Mouse (Mus musculus) liver, embryonic 14.5 days (tissue): ENCODE measurements around the gene Ppp1r32. TPM values are rescaled to one million over a fixed set of nuclear protein-coding genes. Genes with fewer than 3 reads are reported as not detected.

Source experiments
- ATAC-seq: fragments of 200-750 bp; cut with Nextera tagmentation; 2 replicates; pipeline ENCODE4 v1.8.0; 2017; ENCODE audit warnings: moderate number of reproducible peaks, mild to moderate bottlenecking, moderate library complexity; ENCODE audit not compliant: insufficient read depth
- DNase-seq, 3 experiments: peaks; one replicate each; pipeline ENCODE4 v3.0.0-alpha.2; 2012 to 2013; ENCODE audit warnings: low read depth in 3 of 3, low spot score in 3 of 3
- H3K27ac ChIP-seq: fragments of 300-500 bp; sonication (generic); 2 replicates; pipeline ENCODE4 v1.5.1; 2014; ENCODE audit warnings: moderate library complexity, mild to moderate bottlenecking, control low read depth, inconsistent platforms
- H3K27me3 ChIP-seq: fragments of 300-500 bp; sonication (generic); 2 replicates; pipeline ENCODE4 v1.6.1; 2014; ENCODE audit warnings: mild to moderate bottlenecking, low read length, moderate library complexity; ENCODE audit not compliant: control insufficient read depth, insufficient read depth
- H3K36me3 ChIP-seq: fragments of 300-500 bp; sonication (generic); replicated peaks from 2 replicates; pipeline ENCODE4 v1.6.1; 2014; ENCODE audit warnings: low read depth; ENCODE audit not compliant: control insufficient read depth, insufficient read depth
- H3K4me1 ChIP-seq, 2 experiments: fragments of 200-500 bp in 1 of 2; fragments of 300-500 bp in 1 of 2; sonication (generic) in 1 of 2; replicated peaks; 2 replicates each; pipeline ENCODE4 v1.6.1; 2012 to 2014; ENCODE audit warnings: antibody characterized with exemption in 1 of 2, inconsistent platforms in 1 of 2, low read length in 1 of 2; ENCODE audit not compliant: control insufficient read depth in 2 of 2, insufficient read depth in 2 of 2
- H3K4me2 ChIP-seq: fragments of 300-500 bp; sonication (generic); 2 replicates; pipeline ENCODE4 v1.6.1; 2014; ENCODE audit warnings: low read depth, mild to moderate bottlenecking, control low read depth, moderate library complexity
- H3K4me3 ChIP-seq, 2 experiments: fragments of 200-500 bp in 1 of 2; fragments of 300-500 bp in 1 of 2; sonication (generic) in 1 of 2; 2 replicates each; pipeline ENCODE4 v1.5.1; 2012 to 2014; ENCODE audit warnings: low read depth in 2 of 2, low read length in 2 of 2, mild to moderate bottlenecking in 2 of 2, control low read depth in 1 of 2, inconsistent platforms in 1 of 2, moderate library complexity in 1 of 2; ENCODE audit not compliant: insufficient read depth in 1 of 2
- H3K9ac ChIP-seq: fragments of 300-500 bp; sonication (generic); replicated peaks from 2 replicates; pipeline ENCODE4 v1.6.1; 2014; ENCODE audit warnings: mild to moderate bottlenecking, control low read depth, moderate library complexity
- H3K9me3 ChIP-seq: fragments of 300-500 bp; sonication (generic); 2 replicates; pipeline ENCODE4 v1.6.1; 2016; ENCODE audit warnings: low read length, mixed read lengths; ENCODE audit not compliant: control insufficient read depth
- CTCF ChIP-seq: IDR thresholded peaks from 2 replicates; pipeline ENCODE4 v1.5.1; 2016; ENCODE audit warnings: antibody characterized with exemption, low read depth, control low read depth
- EP300 ChIP-seq: IDR thresholded peaks from 2 replicates; pipeline ENCODE4 v1.6.1; 2016; ENCODE audit warnings: antibody characterized with exemption, low read depth
- WGBS: fragments of 180-500 bp; shearing (Covaris S2); extraction: QIAGEN DNeasy Blood & Tissue Kit; methylation state at CpG from one replicate; pipeline ENCODE4 v1.1.7; 2014; ENCODE audit not compliant: insufficient replicate concordance; 5-methylcytosine and 5-hydroxymethylcytosine counted together
- polyA plus RNA-seq, 2 experiments: library from polyadenylated mRNA; depleted of rRNA in 1 of 2; stranded (reverse) in 1 of 2; unstranded in 1 of 2; fragments of >200 nt; fragmentation: Nextera tagmentation in 1 of 2; extraction: Ambion mirVana in 1 of 2; gene quantifications; 2 replicates each; pipeline versions ENCODE4 v1.2.1 to v1.2.3; 2012 to 2014

Ppp1r32 gene
- polyA plus RNA-seq, 2 experiments: 0.17 TPM; not detected in 1

- H3K4me3 ChIP-seq: no peak overlapping the region
- no peak overlapping the region for H3K27ac ChIP-seq
- DNase-seq (no peak), ATAC-seq (no peak)
- no peaks in the 10 kb centered on the region; a peak in 1 of 4 replicates for H3K4me1 ChIP-seq
- whole genome bisulfite sequencing: 91% methylated on average over 8 of the region's 8 CpGs
- H3K9me3 ChIP-seq: no peaks in the 10 kb centered on the region
- peaks cover 19% of the 10 kb centered on the region for H3K36me3 ChIP-seq
- H3K4me2 ChIP-seq: no peak overlapping the region
- no peak for TF ChIP-seq CTCF
- TF ChIP-seq EP300: no peak
- no peaks in the 10 kb centered on the region for H3K27me3 ChIP-seq
- H3K9ac ChIP-seq: no peak overlapping the region
Measured at GRCm38 (mm10) chr19:10500581-10500980, 17.9 kb upstream of the Ppp1r32 start.

DNA sequence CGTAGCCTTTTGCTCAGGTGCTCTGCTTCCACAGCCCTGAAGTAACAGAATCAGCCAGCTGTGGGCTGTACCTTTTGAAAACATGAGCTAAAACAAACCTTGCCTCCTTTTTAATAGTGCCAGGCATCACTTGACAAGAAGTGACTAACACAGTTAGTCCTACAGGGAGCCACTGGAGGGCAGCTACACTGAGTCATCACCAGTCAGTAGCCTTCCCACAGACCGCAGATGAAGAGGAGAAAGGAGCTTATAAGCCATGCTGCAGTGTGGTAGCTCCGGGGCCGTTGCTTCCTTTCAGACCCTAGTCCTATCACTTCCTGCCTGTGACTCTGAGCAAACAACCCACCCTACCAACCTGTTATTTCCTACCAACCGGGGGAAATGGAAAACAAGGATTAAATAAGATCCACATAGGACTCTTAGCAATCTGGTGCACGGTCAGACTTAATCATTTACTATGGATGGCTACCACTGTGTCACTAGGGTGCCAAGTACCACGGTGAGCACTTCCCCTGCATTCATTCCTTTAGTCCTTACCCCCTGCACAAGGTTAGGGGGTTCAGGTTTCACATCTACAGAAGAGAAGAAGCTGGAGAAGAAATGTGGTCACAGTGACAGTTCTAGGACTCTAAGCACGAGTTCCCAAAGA, 14.9 kb upstream of the Ppp1r32 start:
- Histone ChIP-seq H3K27ac (no peak overlapping the region), H3K4me2 (no peak overlapping the region), H3K36me3 (peaks cover 19% of the 10 kb centered on the region), H3K9ac (no peak overlapping the region), H3K4me1 (no peaks in the 10 kb centered on the region; a peak in 1 of 4 replicates), H3K27me3 (no peaks in the 10 kb centered on the region), H3K4me3 (no peak overlapping the region), H3K9me3 (no peaks in the 10 kb centered on the region)
- 23% methylated on average over 8 of the region's 8 CpGs for WGBS
- TF ChIP-seq EP300 (no peak), CTCF (no peak)
- ATAC-seq (no peak), DNase-seq (peak in 1 of 3 experiments; percentile 17)

GRCm38 (mm10) chr19:10496976-10497375, 14.2 kb upstream of the Ppp1r32 start:
- Histone ChIP-seq H3K4me3 (no peak overlapping the region), H3K27me3 (no peaks in the 10 kb centered on the region), H3K27ac (no peak overlapping the region), H3K4me2 (no peak overlapping the region), H3K9me3 (no peaks in the 10 kb centered on the region), H3K9ac (no peak overlapping the region), H3K36me3 (peaks cover 17% of the 10 kb centered on the region), H3K4me1 (no peaks in the 10 kb centered on the region; a peak in 1 of 4 replicates)
- no peak for ATAC-seq
- 65% methylated on average over 2 of the region's 2 CpGs for WGBS
- TF ChIP-seq CTCF: no peak
- TF ChIP-seq EP300: no peak
- DNase-seq: no peak

- Histone ChIP-seq H3K4me2 (no peak overlapping the region), H3K4me3 (no peak overlapping the region), H3K36me3 (peaks cover 4% of the 10 kb centered on the region), H3K27ac (no peak overlapping the region), H3K9ac (no peak overlapping the region), H3K9me3 (no peaks in the 10 kb centered on the region), H3K27me3 (no peaks in the 10 kb centered on the region), H3K4me1 (no peaks in the 10 kb centered on the region; a peak in 1 of 4 replicates)
- no peak for DNase-seq
- WGBS: 55% methylated on average over 1 of the region's 1 CpGs
- no peak for ATAC-seq
- TF ChIP-seq EP300 (no peak), CTCF (no peak)
Measured at GRCm38 (mm10) chr19:10495670-10496069, 12.9 kb upstream of the Ppp1r32 start.

- Histone ChIP-seq H3K4me2 (no peak overlapping the region), H3K4me1 (no peaks in the 10 kb centered on the region), H3K27me3 (no peaks in the 10 kb centered on the region), H3K9ac (no peak overlapping the region), H3K9me3 (no peaks in the 10 kb centered on the region), H3K36me3 (no peaks in the 10 kb centered on the region), H3K4me3 (no peak overlapping the region), H3K27ac (no peak overlapping the region)
- WGBS: 19% methylated on average over 9 of the region's 9 CpGs
- ATAC-seq (no peak), DNase-seq (peak; percentile 26 to 44 (median 33))
- TF ChIP-seq EP300 (no peak), CTCF (peak; percentile 90)
Measured at GRCm38 (mm10) chr19:10486264-10486738, 3.6 kb upstream of the Ppp1r32 start.
